Comparison of ENCODE assay signal across 24 mouse cellular contexts in the genomic region with DNA sequence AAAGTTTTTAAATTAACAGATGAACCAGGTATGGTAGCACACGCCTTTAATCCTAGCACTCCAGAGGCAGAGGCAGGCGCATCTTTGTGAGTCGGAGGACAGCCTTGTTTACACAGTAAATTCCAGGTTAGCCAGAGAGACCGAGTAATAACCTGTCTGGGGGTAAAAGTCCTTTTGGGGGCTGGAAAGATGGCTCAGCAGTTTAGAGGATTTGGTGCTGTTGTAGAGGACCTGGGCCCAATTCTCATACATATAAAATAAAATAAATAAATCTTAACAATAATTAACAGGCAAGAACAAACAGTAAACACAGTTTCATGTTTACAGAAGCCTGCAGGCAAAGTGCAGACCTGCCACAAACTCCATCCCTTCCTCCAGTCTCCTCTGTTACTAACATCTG. TPM values are rescaled to one million over a fixed set of nuclear protein-coding genes. Genes with fewer than 3 reads are reported as not detected.
"Had no signal": no experiment of that assay in that cellular context is flagged by ENCODE, and none has a peak within 500 bp of the region (broad histone marks: within the 10 kb centered on the region; RNA-seq: fewer than 3 reads in every experiment).

No protein-coding gene starts in this region.

- H3K4me1 ChIP-seq: stomach, embryonic 15.5 days had no signal

- H3K9me3 ChIP-seq: limb, embryonic 10.5 days; limb, embryonic 13.5 days; liver, embryonic 13.5 days; lung, embryonic 15.5 days; megakaryocyte, embryonic 14.5 days; midbrain, embryonic 10.5 days; midbrain, embryonic 13.5 days; neural tube, embryonic 13.5 days; stomach, embryonic 15.5 days had no signal

- DNase-seq: kidney, adult 2 months; kidney, postnatal 10 days; kidney, postnatal 36 days; liver, embryonic 13.5 days; lung, adult 18-20 months; retina, postnatal 1 day; right cerebral cortex, postnatal 25 days; spleen, adult 18-20 months; thymus, adult 2 months; thymus, postnatal 14 days; thymus, postnatal 4 days had no signal

- H3K27ac ChIP-seq: hindbrain, postnatal 0 days; limb, embryonic 10.5 days; limb, embryonic 13.5 days; liver, embryonic 13.5 days; macrophage; midbrain, embryonic 10.5 days; stomach, embryonic 15.5 days had no signal

- H3K27me3 ChIP-seq: limb, embryonic 13.5 days; liver, embryonic 13.5 days; lung, embryonic 15.5 days; midbrain, embryonic 13.5 days; neural tube, embryonic 13.5 days; stomach, embryonic 15.5 days had no signal

- H3K9ac ChIP-seq: limb, embryonic 13.5 days; liver, embryonic 13.5 days; lung, embryonic 15.5 days; midbrain, embryonic 13.5 days; neural tube, embryonic 13.5 days; stomach, embryonic 15.5 days had no signal

- H3K4me3 ChIP-seq: limb, embryonic 10.5 days; limb, embryonic 13.5 days; liver, embryonic 13.5 days; lung, embryonic 15.5 days; megakaryocyte, embryonic 14.5 days; midbrain, embryonic 10.5 days; midbrain, embryonic 13.5 days; myocyte; neural tube, embryonic 13.5 days; stomach, embryonic 15.5 days had no signal

- H3K4me2 ChIP-seq: limb, embryonic 13.5 days; liver, embryonic 13.5 days; lung, embryonic 15.5 days; midbrain, embryonic 13.5 days; neural tube, embryonic 13.5 days; stomach, embryonic 15.5 days had no signal

- ATAC-seq: hindbrain, postnatal 0 days; midbrain, embryonic 13.5 days had no signal

RNA-seq across cellular contexts. Expression of a gene that starts 25.4 kb away (rescaled TPM):
- total RNA-seq: monocyte, adult 5-6 weeks; neutrophil, adult 5-6 weeks had no signal
